Mouse (Mus musculus) heart, postnatal 0 days (tissue): Measurements from ENCODE around the gene Pdcd1.

ENCODE experiments used
- CTCF ChIP-seq: IDR thresholded peaks from 2 replicates; pipeline ENCODE4 v1.5.1; 2016; ENCODE audit warnings: antibody characterized with exemption, control low read depth, low read depth
- EP300 ChIP-seq: IDR thresholded peaks from 2 replicates; pipeline ENCODE4 v1.6.1; 2016; ENCODE audit warnings: antibody characterized with exemption, low read depth

GRCm38 (mm10) chr1:94076702-94077101, 24.3 kb upstream of the Pdcd1 start:
- TF ChIP-seq CTCF (no peak), EP300 (no peak)
